Mouse (Mus musculus) heart, adult 2 months (tissue): Measurements from ENCODE around the gene Gbp3. TPM values are rescaled to one million over a fixed set of nuclear protein-coding genes. Genes with fewer than 3 reads are reported as not detected.

Experiments
- DNase-seq, 2 experiments: peaks; one replicate each; pipeline ENCODE4 v3.0.0; 2021
- H3K27ac ChIP-seq: fragments of 200-600 bp; 2 replicates; pipeline ENCODE4 v1.8.1; 2022
- H3K27me3 ChIP-seq: fragments of 200-500 bp; 2 replicates; pipeline ENCODE4 v1.6.1; 2012; ENCODE audit warnings: mild to moderate bottlenecking, low read length, inconsistent platforms, mixed read lengths; ENCODE audit not compliant: control insufficient read depth, insufficient read depth
- H3K36me3 ChIP-seq: fragments of 200-500 bp; 2 replicates; pipeline ENCODE4 v1.6.1; 2012; ENCODE audit warnings: low read length, inconsistent platforms; ENCODE audit not compliant: control insufficient read depth, insufficient read depth
- H3K4me1 ChIP-seq: fragments of 200-500 bp; 2 replicates; pipeline ENCODE4 v1.6.1; 2011; ENCODE audit warnings: low read length; ENCODE audit not compliant: control insufficient read depth, insufficient read depth
- H3K4me3 ChIP-seq: fragments of 200-600 bp; 2 replicates; pipeline ENCODE4 v1.8.1; 2022
- H3K79me2 ChIP-seq: fragments of 200-500 bp; replicated peaks from 2 replicates; pipeline ENCODE4 v1.6.1; 2012; ENCODE audit warnings: mild to moderate bottlenecking, inconsistent platforms, low read length, moderate library complexity, mixed read lengths; ENCODE audit not compliant: control insufficient read depth, insufficient read depth
- H3K9ac ChIP-seq: fragments of 200-500 bp; 2 replicates; pipeline ENCODE4 v1.6.1; 2012; ENCODE audit warnings: low read depth, mild to moderate bottlenecking, control low read depth, inconsistent platforms, low read length, mixed read lengths
- CTCF ChIP-seq: fragments of 200-600 bp; IDR thresholded peaks from 2 replicates; pipeline ENCODE4 v1.8.1; 2022; ENCODE audit warnings: antibody characterized with exemption, mild to moderate bottlenecking, moderate library complexity
- EP300 ChIP-seq: fragments of 200-500 bp; IDR thresholded peaks from 2 replicates; pipeline ENCODE4 v1.6.1; 2011; ENCODE audit warnings: low read depth, low read length, control low read depth; ENCODE audit not compliant: insufficient read depth
- POLR2A ChIP-seq: fragments of 200-500 bp; IDR thresholded peaks from 2 replicates; pipeline ENCODE4 v1.6.1; 2011; ENCODE audit warnings: mild to moderate bottlenecking, low read depth, low read length, control low read depth; ENCODE audit not compliant: insufficient read depth
- WGBS: fragments of 180-500 bp; shearing (Covaris S2); methylation state at CpG from one replicate; pipeline ENCODE4 v1.1.7; 2018; 5-methylcytosine and 5-hydroxymethylcytosine counted together
- intact Hi-C: fragments of 180-260 bp; cut with DNase I; formaldehyde crosslinking; loops from one replicate; pipeline ENCODE4 v1.15.1; 2025
- polyA plus RNA-seq: library from polyadenylated mRNA; depleted of rRNA; stranded (reverse); fragments of >200 nt; gene quantifications from 2 replicates; pipeline ENCODE4 v1.2.3, GENCODE M21; 2012
- total RNA-seq, 2 experiments: library from RNA; stranded (reverse); gene quantifications; 2 replicates each; pipeline ENCODE4 v1.2.3; 2021

The Gbp3 gene
- total and polyA plus RNA-seq, 3 experiments = 10.4 to 13.7 (median 12.3) TPM

DNA sequence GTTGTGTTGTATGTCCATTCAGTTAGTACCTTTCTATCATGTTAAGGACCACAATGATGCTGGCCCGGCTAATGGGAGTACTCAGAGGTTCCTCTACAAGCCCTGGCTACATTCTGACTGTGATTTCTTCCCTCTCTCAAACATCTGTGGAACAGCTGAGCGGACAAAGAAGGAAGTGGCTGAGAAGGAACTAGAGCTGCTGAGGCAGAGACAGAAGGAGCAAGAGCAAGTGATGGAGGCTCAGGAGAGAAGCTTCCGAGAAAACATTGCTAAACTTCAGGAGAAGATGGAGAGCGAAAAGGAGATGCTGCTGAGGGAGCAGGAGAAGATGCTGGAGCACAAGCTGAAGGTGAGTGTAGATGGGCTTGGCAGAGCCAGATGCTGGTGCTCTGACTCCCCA is 10.9 kb downstream of the Gbp3 start:
- no peak for DNase-seq
- no peak overlapping the region for H3K27ac ChIP-seq
- intact Hi-C loops = no loop called here
- no peaks in the 10 kb centered on the region for H3K79me2 ChIP-seq
- H3K27me3 ChIP-seq = no peaks in the 10 kb centered on the region
- no peak overlapping the region for H3K9ac ChIP-seq
- peaks cover 3% of the 10 kb centered on the region for H3K36me3 ChIP-seq
- 86% methylated on average over 4 of the region's 4 CpGs for WGBS
- no peak overlapping the region for H3K4me3 ChIP-seq
- TF ChIP-seq POLR2A = no peak
- no peak for TF ChIP-seq CTCF
- TF ChIP-seq EP300 = no peak
- no peaks in the 10 kb centered on the region for H3K4me1 ChIP-seq

DNA sequence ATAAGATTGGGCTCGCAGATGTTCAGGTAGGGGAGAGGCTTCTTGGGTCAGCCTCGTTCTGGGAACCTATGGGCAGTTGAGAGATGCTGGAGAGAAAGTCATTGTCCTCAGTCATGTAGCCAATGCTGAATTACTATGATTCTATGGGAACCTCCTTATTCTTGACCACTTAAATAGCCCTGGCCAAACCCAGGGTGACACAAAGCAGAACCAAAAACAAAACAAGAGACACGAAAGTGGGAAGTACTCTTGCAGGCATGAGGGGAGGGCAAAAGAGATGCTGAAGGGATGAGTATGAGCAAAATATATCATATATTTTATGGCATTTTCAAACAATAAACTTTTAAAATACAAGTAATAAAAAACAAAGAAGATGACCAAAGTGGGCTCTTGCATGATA is 17.3 kb downstream of the Gbp3 start:
- no peak overlapping the region for H3K27ac ChIP-seq
- no peak for DNase-seq
- no peak overlapping the region for H3K9ac ChIP-seq
- intact Hi-C loops = no loop called here
- H3K36me3 ChIP-seq = no peaks in the 10 kb centered on the region
- TF ChIP-seq CTCF (no peak), EP300 (no peak), POLR2A (no peak)
- no peak overlapping the region for H3K4me3 ChIP-seq
- no peaks in the 10 kb centered on the region for H3K27me3 ChIP-seq
- 74% methylated on average over 3 of the region's 3 CpGs for WGBS
- H3K79me2 ChIP-seq = no peaks in the 10 kb centered on the region
- no peaks in the 10 kb centered on the region for H3K4me1 ChIP-seq

DNA sequence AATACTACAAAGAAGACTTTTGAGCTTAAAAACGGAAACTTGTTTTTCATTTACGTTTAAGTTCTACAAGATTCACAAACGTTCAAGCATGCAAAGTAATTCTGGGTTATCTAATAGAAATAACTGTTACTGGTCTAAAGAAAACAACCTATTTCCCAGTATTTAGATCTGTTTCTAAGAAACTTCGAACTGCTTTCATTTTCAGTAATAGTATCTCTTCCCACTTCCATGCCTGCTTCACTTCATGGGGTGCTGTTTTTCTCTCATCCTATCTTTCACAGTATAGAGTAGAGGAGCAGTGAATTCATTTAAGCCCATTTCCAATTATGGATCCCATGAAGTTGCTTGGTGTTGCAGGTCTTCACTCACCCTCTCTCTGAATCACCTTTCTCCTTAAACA is 18.5 kb downstream of the Gbp3 start:
- Histone ChIP-seq H3K4me3 (no peak overlapping the region), H3K27ac (no peak overlapping the region), H3K27me3 (no peaks in the 10 kb centered on the region), H3K4me1 (no peaks in the 10 kb centered on the region), H3K79me2 (no peaks in the 10 kb centered on the region), H3K9ac (no peak overlapping the region), H3K36me3 (no peaks in the 10 kb centered on the region)
- 64% methylated on average over 4 of the region's 4 CpGs for WGBS
- TF ChIP-seq CTCF (no peak), POLR2A (no peak), EP300 (no peak)
- no peak for DNase-seq
- intact Hi-C loops = no loop called here

DNA sequence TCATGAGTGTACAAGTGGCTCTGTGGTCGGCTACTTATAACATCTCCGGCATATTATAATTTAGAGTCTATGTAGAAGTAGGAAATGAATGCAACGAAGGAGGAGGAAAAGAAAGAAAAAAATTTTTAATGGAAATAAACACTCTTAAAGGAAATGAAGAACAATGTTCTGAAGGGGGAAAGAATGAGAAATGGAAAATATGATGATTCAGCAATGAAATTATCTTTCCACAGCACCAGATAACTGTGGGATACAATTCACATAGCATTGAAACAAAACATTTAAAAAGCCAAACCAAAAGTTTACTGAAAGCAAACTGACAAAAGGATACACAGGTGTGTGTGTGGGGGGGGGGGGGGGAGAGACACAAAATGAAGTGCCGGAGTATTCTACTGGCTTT is 23.2 kb downstream of the Gbp3 start:
- H3K79me2 ChIP-seq = no peaks in the 10 kb centered on the region
- peaks cover 2% of the 10 kb centered on the region for H3K36me3 ChIP-seq
- DNase-seq = no peak
- H3K9ac ChIP-seq = no peak overlapping the region
- 79% methylated on average over 4 of the region's 4 CpGs for WGBS
- no peaks in the 10 kb centered on the region for H3K27me3 ChIP-seq
- TF ChIP-seq POLR2A = no peak
- no peak for TF ChIP-seq EP300
- TF ChIP-seq CTCF = no peak
- peaks cover 2% of the 10 kb centered on the region for H3K4me1 ChIP-seq
- no peak overlapping the region for H3K4me3 ChIP-seq
- H3K27ac ChIP-seq = no peak overlapping the region
- intact Hi-C loops = no loop called here

DNA sequence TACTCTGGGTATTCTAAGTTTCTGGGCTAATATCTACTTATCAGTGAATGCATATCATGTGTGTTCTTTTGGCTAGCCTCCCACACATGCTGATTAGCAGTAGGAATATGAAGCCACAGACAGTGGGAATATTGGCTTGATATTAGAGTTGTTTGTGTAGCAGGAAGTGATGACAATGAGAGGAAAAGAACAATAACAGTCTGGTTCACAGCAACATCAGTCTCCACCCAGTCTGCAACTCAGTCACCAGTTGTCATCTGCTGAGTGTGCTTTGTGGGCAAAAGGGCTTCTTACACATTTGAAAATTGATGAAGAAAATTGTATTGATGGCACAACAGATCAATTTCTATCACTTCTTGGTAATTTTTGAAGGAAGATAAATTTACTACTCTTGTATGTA is 27.6 kb downstream of the Gbp3 start:
- Histone ChIP-seq H3K27me3 (no peaks in the 10 kb centered on the region), H3K79me2 (no peaks in the 10 kb centered on the region), H3K36me3 (peaks cover 2% of the 10 kb centered on the region), H3K4me3 (no peak overlapping the region), H3K4me1 (peaks cover 2% of the 10 kb centered on the region), H3K27ac (no peak overlapping the region), H3K9ac (no peak overlapping the region)
- intact Hi-C loops = no loop called here
- DNase-seq = no peak
- TF ChIP-seq POLR2A (no peak), EP300 (no peak), CTCF (no peak)

DNA sequence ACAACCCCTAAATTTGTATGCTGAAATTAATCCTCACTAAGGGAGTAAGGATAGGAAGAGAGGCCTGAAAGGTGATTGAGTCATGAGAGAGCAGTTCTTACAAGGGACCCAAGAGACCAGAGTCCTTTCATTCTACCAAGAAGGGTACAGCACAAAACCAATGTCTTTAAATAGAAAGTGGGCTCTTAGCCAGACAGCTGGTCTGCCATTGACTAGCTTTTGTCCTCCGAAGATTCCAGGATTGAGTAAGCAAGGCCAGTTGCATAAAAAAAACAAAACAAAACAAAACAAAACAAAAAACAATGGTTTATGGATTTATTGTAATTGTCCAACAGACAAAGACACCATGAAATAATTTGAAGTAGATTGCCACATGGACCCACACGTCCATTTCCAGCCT is 29.1 kb downstream of the Gbp3 start:
- H3K27ac ChIP-seq = no peak overlapping the region
- H3K9ac ChIP-seq = no peak overlapping the region
- TF ChIP-seq EP300 = no peak
- peaks cover 2% of the 10 kb centered on the region for H3K4me1 ChIP-seq
- WGBS = 34% methylated on average over 2 of the region's 2 CpGs
- DNase-seq = no peak
- H3K4me3 ChIP-seq = no peak overlapping the region
- no peaks in the 10 kb centered on the region for H3K27me3 ChIP-seq
- intact Hi-C loops = no loop called here
- peaks cover 2% of the 10 kb centered on the region for H3K36me3 ChIP-seq
- no peaks in the 10 kb centered on the region for H3K79me2 ChIP-seq
